Mouse (Mus musculus) CH12.LX (cell line): Measurements from ENCODE around the gene Ptpn14.

Experiments
- E2F4 ChIP-seq: IDR thresholded peaks from 2 replicates; pipeline ENCODE4 v1.6.1; 2011; ENCODE audit warnings: low read depth, low read length, improper control_type of control experiment; ENCODE audit not compliant: insufficient replicate concordance
- JUND ChIP-seq: conservative IDR thresholded peaks from 2 replicates; pipeline ENCODE4 v1.6.1; 2011; ENCODE audit warnings: low read depth, low read length, improper control_type of control experiment
- MYC ChIP-seq: IDR thresholded peaks from 2 replicates; pipeline ENCODE4 v1.6.1; 2011; ENCODE audit warnings: low read depth, mild to moderate bottlenecking, improper control_type of control experiment, low read length
- POLR2A ChIP-seq: IDR thresholded peaks from 2 replicates; pipeline ENCODE4 v1.6.1; 2011; ENCODE audit warnings: low read depth, mild to moderate bottlenecking, improper control_type of control experiment, low read length

GRCm38 (mm10) chr1:189864301-189864700 is 136.2 kb downstream of the Ptpn14 start:
- no peak for TF ChIP-seq POLR2A
- no peak for TF ChIP-seq JUND
- TF ChIP-seq E2F4, result no peak
- TF ChIP-seq MYC, result no peak
